Mouse (Mus musculus): ENCODE measurements around the gene Itm2b.

Gene Itm2b

GRCm38 (mm10) chr14:73369634-73370033 lies 15.5 kb downstream of the Itm2b start:
- DNase-seq (ENCODE audit: low read depth in 1 of 2, low spot score in 2 of 2) = no peak

GRCm38 (mm10) chr14:73368966-73369365 lies 16.1 kb downstream of the Itm2b start:
- DNase-seq (ENCODE audit: low read depth in 1 of 2, low spot score in 2 of 2) = no peak

- no peak for DNase-seq (ENCODE audit: low read depth in 1 of 2, low spot score in 2 of 2)
Measured at GRCm38 (mm10) chr14:73368221-73368620, 16.9 kb downstream of the Itm2b start.

- no peak for DNase-seq (ENCODE audit: low read depth in 1 of 2, low spot score in 2 of 2)
Measured at GRCm38 (mm10) chr14:73366278-73366677, 18.8 kb downstream of the Itm2b start.

- no peak for DNase-seq (ENCODE audit: low read depth in 1 of 2, low spot score in 2 of 2)
Measured at GRCm38 (mm10) chr14:73363782-73364181, 21.3 kb downstream of the Itm2b start.

GRCm38 (mm10) chr14:73354700-73355099 lies 30.4 kb downstream of the Itm2b start:
- DNase-seq (ENCODE audit: low read depth in 1 of 2, low spot score in 2 of 2) = no peak

GRCm38 (mm10) chr14:73351118-73351517 lies 34.0 kb downstream of the Itm2b start:
- no peak for DNase-seq (ENCODE audit: low read depth in 1 of 2, low spot score in 2 of 2)

- no peak for DNase-seq (ENCODE audit: low read depth in 1 of 2, low spot score in 2 of 2)
Measured at GRCm38 (mm10) chr14:73350029-73350428, 35.1 kb downstream of the Itm2b start.

- no peak for DNase-seq (ENCODE audit: low read depth in 1 of 2, low spot score in 2 of 2)
Measured at GRCm38 (mm10) chr14:73349061-73349670, 35.9 kb downstream of the Itm2b start.

- no peak for DNase-seq (ENCODE audit: low read depth in 1 of 2, low spot score in 2 of 2)
Measured at GRCm38 (mm10) chr14:73347302-73347701, 37.8 kb downstream of the Itm2b start.

GRCm38 (mm10) chr14:73345614-73346013 lies 39.5 kb downstream of the Itm2b start:
- no peak for DNase-seq (ENCODE audit: low read depth in 1 of 2, low spot score in 2 of 2)

- no peak for DNase-seq (ENCODE audit: low read depth in 1 of 2, low spot score in 2 of 2)
Measured at GRCm38 (mm10) chr14:73340051-73340755, 44.9 kb downstream of the Itm2b start.

GRCm38 (mm10) chr14:73339615-73340014 lies 45.5 kb downstream of the Itm2b start:
- DNase-seq (ENCODE audit: low read depth in 1 of 2, low spot score in 2 of 2) = no peak

- DNase-seq (ENCODE audit: low read depth in 1 of 2, low spot score in 2 of 2) = no peak
Measured at GRCm38 (mm10) chr14:73336316-73337080, 48.6 kb downstream of the Itm2b start.

GRCm38 (mm10) chr14:73334926-73335805 lies 49.9 kb downstream of the Itm2b start:
- no peak for DNase-seq (ENCODE audit: low read depth in 1 of 2, low spot score in 2 of 2)

GRCm38 (mm10) chr14:73333880-73334279 lies 51.2 kb downstream of the Itm2b start:
- peak in 1 of 2 experiments; percentile 16 for DNase-seq (ENCODE audit: low read depth in 1 of 2, low spot score in 2 of 2)

- no peak for DNase-seq (ENCODE audit: low read depth in 1 of 2, low spot score in 2 of 2)
Measured at GRCm38 (mm10) chr14:73331386-73331785, 53.7 kb downstream of the Itm2b start.

- no peak for DNase-seq (ENCODE audit: low read depth in 1 of 2, low spot score in 2 of 2)
Measured at GRCm38 (mm10) chr14:73329871-73330270, 55.2 kb downstream of the Itm2b start.

GRCm38 (mm10) chr14:73326511-73326910 lies 58.6 kb downstream of the Itm2b start:
- DNase-seq (ENCODE audit: low read depth in 1 of 2, low spot score in 2 of 2) = no peak

GRCm38 (mm10) chr14:73325456-73326381 lies 59.4 kb downstream of the Itm2b start, which contains the start of gene Rb1:
TSS of gene Rb1 (minus strand) at chr14:73325822.
- peak; percentile 50 to 64 for DNase-seq (ENCODE audit: low read depth in 1 of 2, low spot score in 2 of 2)

Measured in monocyte, adult 2 months (primary cell).